Mouse (Mus musculus) megakaryocyte progenitor cell, adult 5-6 weeks (primary cell): Measurements from ENCODE around the gene Stox1. TPM values are rescaled to one million over a fixed set of nuclear protein-coding genes. Genes with fewer than 3 reads are reported as not detected.
"Not testable (repeated sequence)": the region's sequence is repeated elsewhere in the genome, so short reads cannot be mapped to it uniquely, and the experiment has no call there.

Experiments
- ATAC-seq: replicated peaks from 2 replicates; pipeline ENCODE4 v1.8.0; 2016; ENCODE audit warnings: mild to moderate bottlenecking, moderate TSS enrichment, inconsistent platforms; ENCODE audit not compliant: poor library complexity
- total RNA-seq, 2 experiments: library from RNA; stranded (forward) in 1 of 2; stranded (reverse) in 1 of 2; fragments of 157-497, 149-512 nt in 1 of 2; fragments of 200-1000 nt in 1 of 2; gene quantifications; 2 replicates each; pipeline versions ENCODE4 v1.2.3 to v1.2.4; 2015 to 2017

Stox1 gene
- total RNA-seq (2015) = 0.90 and 0.99 TPM in 2 replicates
- total RNA-seq (2017) = 0.81 and 1.00 TPM in 2 replicates

GRCm38 (mm10) chr10:62725771-62726687 lies at the start of gene Stox1:
TSS of gene Stox1 (minus strand) at chr10:62726128.
- ATAC-seq = peak; percentile 82

- ATAC-seq = no peak
Measured at GRCm38 (mm10) chr10:62750781-62751180, 24.9 kb upstream of the Stox1 start.

DNA sequence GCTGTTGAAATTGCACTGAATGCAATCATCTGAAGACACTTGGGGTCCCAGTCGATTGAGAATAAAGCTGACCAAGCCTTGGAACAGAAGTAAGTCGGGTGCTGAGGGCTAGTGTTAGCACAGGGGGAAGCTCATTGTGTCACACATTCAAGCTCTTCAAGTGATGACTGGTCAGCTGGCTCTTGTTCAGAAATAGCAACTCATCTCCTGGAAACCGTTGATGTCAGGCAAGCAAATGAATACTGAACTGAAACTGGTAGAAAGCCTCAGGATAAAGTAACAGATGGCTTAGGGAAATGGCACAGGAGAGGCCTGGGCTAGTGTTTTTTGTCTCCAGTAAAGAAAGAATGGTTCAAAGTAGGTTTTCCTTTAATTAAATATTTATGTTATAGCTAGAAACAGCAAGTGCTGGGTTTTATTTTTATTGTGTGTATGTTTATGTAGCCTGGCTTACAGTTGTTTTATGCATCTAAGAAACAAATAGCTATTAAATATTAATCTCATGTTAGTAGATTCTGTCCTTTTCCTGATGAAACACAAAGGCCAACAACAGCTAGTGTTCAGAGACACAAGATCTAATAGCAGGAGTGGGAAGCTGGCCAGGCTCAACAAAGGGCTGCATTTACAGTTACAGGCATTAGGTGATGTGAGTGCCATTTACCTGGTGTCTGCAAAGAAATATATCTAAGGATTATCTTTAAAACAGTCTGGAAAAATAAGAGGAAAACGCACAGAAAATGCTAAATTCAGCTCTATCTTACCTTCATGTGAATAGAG lies 14.2 kb upstream of the Stox1 start:
- ATAC-seq = peak; percentile 60

GRCm38 (mm10) chr10:62736965-62737688 lies 11.2 kb upstream of the Stox1 start:
- ATAC-seq = peak; percentile 60

DNA sequence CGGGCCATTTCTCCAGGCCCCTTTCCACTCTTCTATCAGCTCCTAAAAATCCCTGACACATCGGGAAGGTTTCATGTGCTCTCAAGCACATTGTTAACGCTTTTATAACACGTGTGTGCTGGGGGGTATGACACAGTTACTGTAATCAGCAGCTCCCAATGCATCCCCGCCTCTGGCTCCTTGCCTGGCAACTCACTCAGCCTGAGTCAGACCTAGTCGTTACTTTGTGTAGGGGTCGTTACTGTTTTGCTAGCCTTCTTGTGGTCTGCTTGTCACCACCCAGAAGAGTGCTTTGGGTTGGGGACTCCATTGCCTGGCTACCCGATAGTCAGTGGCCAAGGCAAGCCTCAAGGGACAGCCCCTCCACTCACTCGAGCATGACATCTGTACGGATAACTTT lies 4.9 kb upstream of the Stox1 start:
- ATAC-seq = no peak

DNA sequence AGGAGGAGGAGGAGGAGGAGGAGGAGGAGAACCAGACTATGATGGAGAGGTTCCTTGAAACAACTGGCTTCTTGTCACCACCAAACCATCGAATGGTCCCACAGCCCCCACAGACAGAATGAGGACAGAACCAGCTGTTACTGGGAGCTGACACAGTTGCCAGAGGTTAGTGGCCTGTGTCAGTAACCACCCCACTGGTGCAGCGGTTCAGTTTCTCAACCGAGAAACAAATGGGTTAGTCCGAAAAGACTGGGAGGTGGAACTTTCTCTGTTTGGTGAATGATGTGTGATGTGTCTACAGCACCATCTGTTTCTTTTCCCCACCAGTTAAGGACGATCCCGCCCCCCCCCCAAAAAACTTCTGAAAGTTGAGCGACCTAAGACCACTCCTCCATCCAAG lies 992 bp downstream of the Stox1 start:
- ATAC-seq = no peak

DNA sequence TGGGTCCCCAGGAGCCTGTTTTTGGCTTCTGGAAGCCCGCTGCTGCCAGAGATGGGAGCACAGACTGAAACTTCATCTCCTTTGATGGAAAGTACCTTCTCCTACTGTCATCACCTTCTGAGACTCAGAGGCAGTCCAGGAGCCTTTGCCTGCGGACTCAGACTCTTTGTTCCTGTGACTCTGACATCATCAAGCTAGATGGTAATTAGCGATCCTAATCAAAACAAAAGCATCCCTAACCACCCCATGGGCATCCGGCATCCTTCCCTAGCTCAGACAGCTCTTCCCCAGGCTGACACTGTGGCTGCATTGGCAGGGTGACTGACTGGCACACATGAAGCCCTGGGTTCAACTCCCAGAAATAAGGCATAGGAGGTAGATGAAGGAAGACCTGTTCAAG lies 3.2 kb downstream of the Stox1 start:
- no peak for ATAC-seq

DNA sequence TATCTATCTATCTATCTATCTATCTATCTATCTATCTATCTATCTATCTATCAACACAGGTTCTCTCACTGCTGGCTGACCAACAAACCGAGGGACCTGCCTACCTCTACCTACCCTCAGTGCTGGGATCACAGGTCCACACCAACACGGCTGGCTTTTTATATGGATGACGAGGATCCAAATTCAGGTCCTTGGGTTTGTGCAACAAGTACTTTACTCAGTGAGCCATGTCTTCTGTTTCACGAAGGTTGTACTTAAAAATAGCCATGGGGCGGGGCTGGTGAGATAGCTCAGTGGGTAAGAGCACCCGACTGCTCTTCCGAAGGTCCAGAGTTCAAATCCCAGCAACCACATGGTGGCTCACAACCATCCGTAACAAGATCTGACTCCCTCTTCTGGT lies 5.4 kb downstream of the Stox1 start:
- ATAC-seq = not testable (repeated sequence)

DNA sequence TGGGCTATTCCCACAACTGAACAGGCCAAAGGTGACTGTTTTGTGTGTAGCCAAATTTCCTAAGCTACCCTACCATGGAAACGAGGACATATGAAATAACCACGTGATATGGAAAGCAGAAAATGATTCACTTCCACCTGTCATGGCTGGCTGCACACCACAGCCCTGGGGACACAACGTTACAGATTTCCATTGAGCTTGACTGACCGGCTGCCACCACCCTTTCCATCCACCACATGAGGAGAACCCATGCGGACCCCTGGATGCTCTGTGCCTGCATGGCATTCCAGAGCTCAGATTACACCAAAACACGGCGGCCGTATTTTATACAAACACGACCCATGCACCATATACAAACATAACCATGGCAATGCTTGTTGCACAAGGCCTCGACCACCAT lies 12.5 kb downstream of the Stox1 start:
- ATAC-seq = no peak

DNA sequence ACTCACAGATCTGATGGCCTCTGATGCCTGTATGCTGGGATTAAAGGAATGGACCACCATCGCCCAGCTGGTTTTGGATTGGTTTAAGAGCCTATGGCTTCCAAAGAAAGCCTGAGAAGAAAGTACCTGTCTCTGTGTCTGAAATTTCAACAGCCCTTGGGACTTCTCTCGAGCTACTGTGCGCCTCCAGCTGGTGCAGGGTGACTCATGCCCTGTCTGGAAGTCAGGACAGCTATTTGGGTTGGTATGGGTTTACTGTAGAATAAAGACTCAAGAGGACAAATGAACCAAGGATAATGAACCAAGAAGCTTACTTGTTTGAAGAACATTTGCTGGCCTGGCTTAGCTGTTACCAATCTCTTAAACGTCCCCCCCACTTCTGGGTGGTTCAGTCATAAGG lies 22.3 kb downstream of the Stox1 start:
- no peak for ATAC-seq

DNA sequence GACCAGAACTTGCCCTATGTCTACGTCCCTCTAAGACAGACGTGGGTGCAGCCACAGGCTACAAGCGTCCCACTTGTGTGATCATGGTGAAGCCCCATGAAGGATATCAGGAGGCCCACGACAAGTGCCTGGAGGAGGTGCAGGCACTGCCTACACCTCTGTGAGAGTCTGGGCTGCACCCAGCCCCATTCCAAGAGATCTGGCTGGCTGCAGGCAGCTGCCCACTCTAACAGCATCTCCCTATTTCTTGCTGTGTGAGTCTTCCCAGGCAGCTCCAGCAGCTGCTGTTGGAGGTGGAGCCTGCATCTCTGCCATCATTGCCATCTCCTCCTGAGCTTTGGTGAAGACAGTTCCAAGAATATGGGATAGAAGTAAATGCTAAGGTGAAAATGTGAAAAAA lies 23.5 kb downstream of the Stox1 start:
- ATAC-seq = no peak

DNA sequence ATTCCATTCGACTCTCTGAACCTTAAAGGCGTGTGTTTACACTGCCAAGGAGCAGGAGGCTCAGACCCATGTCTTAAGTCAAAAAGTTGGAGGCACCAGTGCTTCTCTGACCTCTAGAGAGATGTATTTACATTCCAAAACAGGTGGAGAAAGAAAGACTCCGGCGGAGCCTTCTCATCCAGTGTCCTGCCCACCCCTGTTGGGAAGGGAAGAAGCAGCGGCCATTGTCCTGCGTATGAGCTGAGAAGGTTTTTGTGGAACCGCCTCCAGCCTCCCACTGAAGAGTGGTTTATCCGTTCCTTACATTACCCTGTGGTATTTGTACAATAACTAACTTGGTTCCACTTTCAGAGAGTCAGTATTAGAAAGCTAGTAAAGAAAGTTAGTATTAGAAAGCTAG lies 33.2 kb downstream of the Stox1 start:
- ATAC-seq = no peak

- no peak for ATAC-seq
Measured at GRCm38 (mm10) chr10:62692244-62692643, 33.7 kb downstream of the Stox1 start.

- no peak for ATAC-seq
Measured at GRCm38 (mm10) chr10:62687032-62687674, 38.8 kb downstream of the Stox1 start.

DNA sequence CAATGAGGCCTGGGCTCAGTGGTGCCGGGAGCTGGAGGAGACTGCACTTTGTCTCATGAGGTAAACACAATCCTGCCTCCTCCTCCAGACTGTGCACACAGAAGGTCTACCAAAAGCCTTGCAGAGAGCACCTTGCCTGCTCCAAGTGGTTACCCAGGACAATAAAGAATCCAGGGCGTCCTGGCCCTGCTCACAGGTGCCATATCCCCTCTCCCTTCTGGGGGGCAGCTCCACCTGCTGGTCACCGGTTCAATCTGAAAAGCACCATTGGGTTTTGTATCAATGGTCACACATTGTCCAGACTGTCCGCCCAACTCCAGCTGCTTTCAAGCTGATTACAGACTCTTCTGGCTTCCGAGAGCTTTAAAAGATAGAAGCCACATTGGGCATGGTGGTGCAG lies 42.9 kb downstream of the Stox1 start:
- peak; percentile 58 for ATAC-seq

- ATAC-seq = no peak; the same call in 1 of the 2 replicates
Measured at GRCm38 (mm10) chr10:62679833-62680232, 46.1 kb downstream of the Stox1 start.

DNA sequence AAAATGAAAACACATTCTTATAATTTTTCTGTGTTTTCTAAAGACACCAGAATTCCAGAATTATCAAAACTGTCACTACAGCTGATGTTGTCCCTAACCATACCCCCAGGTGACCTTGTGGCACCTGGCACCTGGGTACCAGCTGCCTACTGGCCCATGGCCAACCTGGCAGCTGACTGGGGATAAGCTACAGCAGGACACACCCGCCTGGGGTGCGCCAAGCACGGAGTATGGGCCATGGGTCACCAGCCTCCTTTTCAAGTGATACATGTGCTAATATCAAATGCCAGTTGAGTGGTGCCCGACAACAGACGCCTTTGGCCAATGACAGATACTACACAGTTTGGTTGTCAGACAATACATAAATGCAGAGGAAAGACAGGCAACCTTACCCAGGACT lies 48.6 kb downstream of the Stox1 start:
- no peak for ATAC-seq

- ATAC-seq = no peak
Measured at GRCm38 (mm10) chr10:62676196-62676595, 49.7 kb downstream of the Stox1 start.

DNA sequence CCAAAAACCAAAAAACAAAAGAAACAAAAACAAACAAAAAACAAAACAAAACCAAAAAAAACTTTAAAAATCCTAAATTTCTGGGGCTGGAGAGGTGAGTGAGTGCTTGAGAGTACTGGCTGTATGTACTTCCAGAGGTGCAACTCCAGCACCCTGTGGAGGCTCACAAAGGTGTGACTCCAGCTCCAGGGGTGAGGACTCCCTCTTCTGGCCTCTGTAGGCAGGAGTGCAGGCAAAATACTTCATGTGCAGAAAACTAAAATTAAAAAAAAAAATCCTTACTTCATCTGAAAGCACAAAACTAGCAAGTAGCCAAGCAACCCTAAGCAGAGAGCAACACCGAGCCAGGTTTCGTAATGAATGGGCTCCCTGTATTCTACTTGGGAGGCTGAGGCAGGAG lies 53.6 kb downstream of the Stox1 start:
- no peak for ATAC-seq

DNA sequence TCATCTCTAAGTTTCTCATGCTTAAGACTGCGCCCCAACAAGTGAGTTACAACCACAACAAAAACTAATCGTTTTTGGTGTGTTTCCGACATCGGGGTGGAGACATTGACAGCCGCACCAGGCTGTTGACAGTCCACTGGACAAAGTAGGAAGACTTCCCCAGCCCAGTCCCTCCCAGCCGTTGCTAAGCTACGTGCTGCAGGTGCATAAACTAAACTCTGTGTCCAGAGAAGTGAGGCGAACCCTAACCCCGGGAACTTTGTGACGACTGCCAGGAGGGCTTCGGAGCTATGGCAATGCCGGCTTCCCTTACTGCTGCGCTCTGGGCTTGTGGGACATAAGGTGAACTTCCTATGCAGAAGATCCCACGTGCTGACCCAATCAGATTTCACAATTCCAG lies 56.7 kb downstream of the Stox1 start:
- ATAC-seq = no peak

GRCm38 (mm10) chr10:62668463-62668862 lies 57.5 kb downstream of the Stox1 start:
- no peak for ATAC-seq
